Mouse (Mus musculus): Measurements from ENCODE around the gene Thrb. TPM values are rescaled to one million over a fixed set of nuclear protein-coding genes. Genes with fewer than 3 reads are reported as not detected.

Gene Thrb
- polyA plus RNA-seq, 1 experiment = 0.13 TPM

DNA sequence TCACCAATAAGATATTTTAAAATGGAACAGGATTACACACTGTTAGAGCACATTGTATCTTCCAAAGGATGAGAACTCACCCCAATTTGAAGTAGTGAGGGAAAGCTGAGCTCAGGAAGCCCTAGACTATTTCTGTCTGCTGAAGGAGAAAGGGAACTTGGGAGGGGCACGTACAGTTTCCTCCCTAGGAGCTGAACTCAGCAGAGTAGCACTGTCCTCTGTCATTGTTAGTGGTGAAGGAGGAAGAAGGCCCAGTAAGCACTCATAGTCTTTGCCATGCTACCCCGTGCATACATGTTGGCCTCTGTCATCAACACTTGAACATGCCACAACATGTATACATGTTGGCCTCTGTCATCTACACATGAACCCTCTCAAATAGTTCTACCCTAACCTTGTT is 294.0 kb downstream of the Thrb start:
- Histone ChIP-seq H3K9ac (ENCODE audit: low read depth, poor library complexity, severe bottlenecking) (no peak overlapping the region), H3K4me1 (ENCODE audit: control insufficient read depth, insufficient read depth, low read length) (no peaks in the 10 kb centered on the region), H3K9me3 (replicated peaks; ENCODE audit: control insufficient read depth, insufficient read depth, low read length, poor library complexity, severe bottlenecking) (no peaks in the 10 kb centered on the region), H3K27me3 (ENCODE audit: control insufficient read depth, insufficient read depth, low read length, poor library complexity, severe bottlenecking) (no peaks in the 10 kb centered on the region; the same call in 1 of the 2 replicates), H3K27ac (ENCODE audit: insufficient read depth, low read length) (no peak overlapping the region), H3K4me3 (ENCODE audit: low read depth, low read length) (no peak overlapping the region), H3K36me3 (ENCODE audit: control insufficient read depth, insufficient read depth, low read length, poor library complexity, severe bottlenecking) (no peaks in the 10 kb centered on the region)
- TF ChIP-seq POLR2A (IDR thresholded peaks at IDR 0.05; ENCODE audit: insufficient read depth, low read length) (no peak), EP300 (IDR thresholded peaks at IDR 0.05; ENCODE audit: insufficient read depth, low read depth, low read length) (no peak), CTCF (IDR thresholded peaks at IDR 0.05; ENCODE audit: low read depth, low read length) (no peak)

DNA sequence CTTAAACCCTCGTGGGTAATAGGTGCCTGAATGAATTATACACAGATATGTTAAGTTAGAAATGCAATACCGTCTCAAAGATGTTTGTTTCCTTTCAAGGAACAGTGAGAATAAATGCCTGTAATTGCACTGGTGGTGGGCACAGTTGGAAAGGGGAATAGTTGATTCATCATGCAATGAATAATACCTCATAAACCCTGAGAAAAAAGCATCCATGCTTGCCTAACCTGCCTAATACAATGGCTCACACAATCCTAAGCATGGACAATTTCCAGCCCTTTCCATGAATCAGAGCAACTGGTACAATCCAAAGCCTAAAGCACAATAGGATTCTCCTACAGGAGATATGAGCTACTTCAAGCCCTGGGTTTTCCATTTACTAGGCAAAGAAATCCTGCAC is 299.8 kb downstream of the Thrb start:
- Histone ChIP-seq H3K27me3 (ENCODE audit: control insufficient read depth, insufficient read depth, low read length, poor library complexity, severe bottlenecking) (no peaks in the 10 kb centered on the region; the same call in 1 of the 2 replicates), H3K9ac (ENCODE audit: low read depth, poor library complexity, severe bottlenecking) (no peak overlapping the region), H3K4me1 (ENCODE audit: control insufficient read depth, insufficient read depth, low read length) (no peaks in the 10 kb centered on the region), H3K27ac (ENCODE audit: insufficient read depth, low read length) (no peak overlapping the region), H3K36me3 (ENCODE audit: control insufficient read depth, insufficient read depth, low read length, poor library complexity, severe bottlenecking) (no peaks in the 10 kb centered on the region), H3K9me3 (replicated peaks; ENCODE audit: control insufficient read depth, insufficient read depth, low read length, poor library complexity, severe bottlenecking) (no peaks in the 10 kb centered on the region), H3K4me3 (ENCODE audit: low read depth, low read length) (no peak overlapping the region)
- TF ChIP-seq EP300 (IDR thresholded peaks at IDR 0.05; ENCODE audit: insufficient read depth, low read depth, low read length) (no peak), POLR2A (IDR thresholded peaks at IDR 0.05; ENCODE audit: insufficient read depth, low read length) (no peak), CTCF (IDR thresholded peaks at IDR 0.05; ENCODE audit: low read depth, low read length) (no peak)

DNA sequence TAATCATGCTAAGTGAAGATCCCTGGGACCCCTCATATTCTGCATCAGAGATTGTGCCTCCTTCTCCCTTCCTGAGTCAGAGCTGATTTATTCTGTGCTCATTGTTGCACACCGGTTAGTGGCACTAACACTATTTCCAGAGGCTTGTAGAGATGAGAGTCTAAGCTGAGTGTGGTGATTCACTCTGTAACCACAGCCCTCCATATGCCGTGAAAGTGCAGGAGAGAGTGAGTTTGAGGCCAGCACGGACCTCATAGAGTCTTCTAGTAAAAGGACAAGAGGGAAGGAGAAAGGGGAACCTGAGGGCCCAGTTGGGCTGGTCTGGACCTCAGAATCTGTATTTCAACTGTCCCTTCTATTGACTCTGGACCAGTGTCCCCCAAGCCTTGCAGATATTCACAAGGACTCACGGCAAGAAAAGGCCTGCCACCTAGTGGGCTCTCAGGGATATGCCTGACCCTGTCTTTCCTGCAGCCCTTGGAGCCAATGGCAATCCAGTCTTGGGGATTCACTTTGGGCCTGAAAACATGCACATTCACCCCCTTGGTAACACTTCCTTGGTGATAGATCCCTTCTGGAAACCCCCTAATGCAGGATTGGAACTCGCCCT is 307.2 kb downstream of the Thrb start:
- H3K27ac ChIP-seq (ENCODE audit: insufficient read depth, low read length) = no peak overlapping the region
- H3K4me1 ChIP-seq (ENCODE audit: control insufficient read depth, insufficient read depth, low read length) = no peaks in the 10 kb centered on the region
- H3K36me3 ChIP-seq (ENCODE audit: control insufficient read depth, insufficient read depth, low read length, poor library complexity, severe bottlenecking) = no peaks in the 10 kb centered on the region
- TF ChIP-seq CTCF (IDR thresholded peaks at IDR 0.05; ENCODE audit: low read depth, low read length) (peak; percentile 80), EP300 (IDR thresholded peaks at IDR 0.05; ENCODE audit: insufficient read depth, low read depth, low read length) (no peak)
- no peaks in the 10 kb centered on the region for H3K9me3 ChIP-seq (replicated peaks; ENCODE audit: control insufficient read depth, insufficient read depth, low read length, poor library complexity, severe bottlenecking)
- H3K9ac ChIP-seq (ENCODE audit: low read depth, poor library complexity, severe bottlenecking) = no peak overlapping the region
- no peak overlapping the region for H3K4me3 ChIP-seq (ENCODE audit: low read depth, low read length)
- no peaks in the 10 kb centered on the region for H3K27me3 ChIP-seq (ENCODE audit: control insufficient read depth, insufficient read depth, low read length, poor library complexity, severe bottlenecking)

DNA sequence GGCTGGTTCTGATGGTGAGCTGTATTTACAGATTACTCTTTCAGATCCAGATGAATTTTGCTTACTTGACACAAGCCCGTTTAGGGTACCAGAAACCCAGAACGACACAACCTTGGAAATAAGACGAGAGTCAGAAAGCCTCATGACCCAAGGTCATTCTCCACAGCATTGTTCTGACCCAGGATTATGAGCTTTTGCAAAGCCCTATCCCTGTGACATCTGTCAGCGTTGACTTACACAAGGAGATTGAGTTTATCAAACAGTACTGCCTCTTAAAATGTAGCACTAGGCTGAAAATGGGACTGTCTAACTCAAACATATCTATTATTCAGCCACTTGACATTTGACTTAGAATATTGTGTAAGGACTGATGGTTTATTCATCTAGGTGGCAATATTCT is 312.1 kb downstream of the Thrb start:
- TF ChIP-seq EP300 (IDR thresholded peaks at IDR 0.05; ENCODE audit: insufficient read depth, low read depth, low read length) (no peak), CTCF (IDR thresholded peaks at IDR 0.05; ENCODE audit: low read depth, low read length) (no peak), POLR2A (IDR thresholded peaks at IDR 0.05; ENCODE audit: insufficient read depth, low read length) (no peak)
- Histone ChIP-seq H3K4me3 (ENCODE audit: low read depth, low read length) (no peak overlapping the region), H3K9me3 (replicated peaks; ENCODE audit: control insufficient read depth, insufficient read depth, low read length, poor library complexity, severe bottlenecking) (no peaks in the 10 kb centered on the region), H3K4me1 (ENCODE audit: control insufficient read depth, insufficient read depth, low read length) (no peaks in the 10 kb centered on the region), H3K27me3 (ENCODE audit: control insufficient read depth, insufficient read depth, low read length, poor library complexity, severe bottlenecking) (no peaks in the 10 kb centered on the region), H3K27ac (ENCODE audit: insufficient read depth, low read length) (no peak overlapping the region), H3K9ac (ENCODE audit: low read depth, poor library complexity, severe bottlenecking) (no peak overlapping the region), H3K36me3 (ENCODE audit: control insufficient read depth, insufficient read depth, low read length, poor library complexity, severe bottlenecking) (no peaks in the 10 kb centered on the region)

DNA sequence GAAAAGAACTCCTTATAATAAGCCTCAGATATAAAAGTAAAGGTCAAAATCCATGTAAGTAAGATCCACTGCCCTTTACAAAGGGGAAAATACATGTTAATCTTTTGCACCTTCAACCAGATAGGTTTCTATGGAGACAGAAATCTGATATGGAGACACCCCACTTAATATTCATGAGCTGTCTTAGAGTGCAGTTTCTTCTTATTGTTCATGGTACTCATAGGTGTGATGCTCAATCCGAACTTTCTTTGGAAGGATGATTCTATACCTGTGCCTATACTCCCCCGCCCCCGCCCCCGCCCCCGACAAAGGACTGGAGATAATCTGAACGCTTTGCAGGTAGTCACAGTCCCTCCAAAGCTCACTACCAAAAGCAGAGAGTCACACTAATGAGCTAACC is 312.6 kb downstream of the Thrb start:
- no peaks in the 10 kb centered on the region for H3K27me3 ChIP-seq (ENCODE audit: control insufficient read depth, insufficient read depth, low read length, poor library complexity, severe bottlenecking)
- no peak overlapping the region for H3K9ac ChIP-seq (ENCODE audit: low read depth, poor library complexity, severe bottlenecking)
- H3K9me3 ChIP-seq (replicated peaks; ENCODE audit: control insufficient read depth, insufficient read depth, low read length, poor library complexity, severe bottlenecking) = no peaks in the 10 kb centered on the region
- TF ChIP-seq CTCF (IDR thresholded peaks at IDR 0.05; ENCODE audit: low read depth, low read length) = no peak
- no peak for TF ChIP-seq POLR2A (IDR thresholded peaks at IDR 0.05; ENCODE audit: insufficient read depth, low read length)
- no peak for TF ChIP-seq EP300 (IDR thresholded peaks at IDR 0.05; ENCODE audit: insufficient read depth, low read depth, low read length)
- H3K4me3 ChIP-seq (ENCODE audit: low read depth, low read length) = no peak overlapping the region
- H3K4me1 ChIP-seq (ENCODE audit: control insufficient read depth, insufficient read depth, low read length) = no peaks in the 10 kb centered on the region
- H3K27ac ChIP-seq (ENCODE audit: insufficient read depth, low read length) = no peak overlapping the region
- no peaks in the 10 kb centered on the region for H3K36me3 ChIP-seq (ENCODE audit: control insufficient read depth, insufficient read depth, low read length, poor library complexity, severe bottlenecking)

DNA sequence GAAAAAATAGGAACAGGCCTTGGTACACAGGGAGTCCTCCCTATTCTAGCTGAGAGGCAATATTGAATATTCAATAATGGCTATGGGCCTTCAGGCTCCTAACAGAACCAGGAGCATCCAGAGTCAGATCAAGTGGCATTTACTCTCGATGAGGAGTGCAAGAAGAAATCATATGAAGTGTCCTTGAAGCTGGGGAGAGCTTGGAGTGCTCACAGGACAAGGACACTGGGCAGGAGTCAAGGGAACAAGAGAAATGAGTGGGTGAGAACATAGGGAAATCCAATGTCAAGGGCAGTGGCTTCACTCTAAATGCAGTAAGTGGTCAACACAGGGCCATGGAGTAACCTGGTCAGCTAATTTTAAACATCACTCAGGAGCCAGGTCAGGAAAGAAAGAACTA is 315.7 kb downstream of the Thrb start:
- H3K4me3 ChIP-seq (ENCODE audit: low read depth, low read length) = no peak overlapping the region
- H3K36me3 ChIP-seq (ENCODE audit: control insufficient read depth, insufficient read depth, low read length, poor library complexity, severe bottlenecking) = no peaks in the 10 kb centered on the region
- H3K9me3 ChIP-seq (replicated peaks; ENCODE audit: control insufficient read depth, insufficient read depth, low read length, poor library complexity, severe bottlenecking) = no peaks in the 10 kb centered on the region
- no peaks in the 10 kb centered on the region for H3K4me1 ChIP-seq (ENCODE audit: control insufficient read depth, insufficient read depth, low read length)
- H3K27ac ChIP-seq (ENCODE audit: insufficient read depth, low read length) = no peak overlapping the region
- H3K9ac ChIP-seq (ENCODE audit: low read depth, poor library complexity, severe bottlenecking) = no peak overlapping the region
- H3K27me3 ChIP-seq (ENCODE audit: control insufficient read depth, insufficient read depth, low read length, poor library complexity, severe bottlenecking) = no peaks in the 10 kb centered on the region
- no peak for TF ChIP-seq EP300 (IDR thresholded peaks at IDR 0.05; ENCODE audit: insufficient read depth, low read depth, low read length)
- no peak for TF ChIP-seq CTCF (IDR thresholded peaks at IDR 0.05; ENCODE audit: low read depth, low read length)
- no peak for TF ChIP-seq POLR2A (IDR thresholded peaks at IDR 0.05; ENCODE audit: insufficient read depth, low read length)
